Mouse (Mus musculus): Measurements from ENCODE around the gene Vamp5. TPM values are rescaled to one million over a fixed set of nuclear protein-coding genes. Genes with fewer than 3 reads are reported as not detected.

Vamp5 gene
- polyA plus RNA-seq, 1 experiment from 2014 or later: 13.7 TPM

- peak overlapping the region; percentile 79; the same call in 1 of the 2 replicates for H3K4me3 ChIP-seq (ENCODE audit: low read depth, low read length)
- 0 out of 2 replicates have a peak, but pooled peaks cover 2% of the 10 kb centered on the region for H3K4me1 ChIP-seq (replicated peaks; ENCODE audit: control insufficient read depth, insufficient read depth, low read length)
- no peaks in the 10 kb centered on the region for H3K27me3 ChIP-seq (ENCODE audit: control insufficient read depth, insufficient read depth, low read length)
- no peaks in the 10 kb centered on the region; the same call in 1 of the 2 replicates for H3K36me3 ChIP-seq (ENCODE audit: control insufficient read depth, insufficient read depth, low read length)
- WGBS: 86% methylated on average over 5 of the region's 5 CpGs
- H3K9me3 ChIP-seq (ENCODE audit: control insufficient read depth, low read length): no peaks in the 10 kb centered on the region
- no peak overlapping the region for H3K27ac ChIP-seq (ENCODE audit: low read depth, low read length)
- no peak for ATAC-seq (ENCODE audit: low FRiP score)
- H3K9ac ChIP-seq (ENCODE audit: low read depth, low read length): no peak overlapping the region
- H3K4me2 ChIP-seq (replicated peaks; ENCODE audit: low read depth, low read length): peak overlapping the region; percentile 86; the same call in 1 of the 2 replicates
- no peak for DNase-seq (ENCODE audit: low spot score)
Measured at GRCm38 (mm10) chr6:72415181-72415580, 34.9 kb upstream of the Vamp5 start.

- no peaks in the 10 kb centered on the region for H3K27me3 ChIP-seq (ENCODE audit: control insufficient read depth, insufficient read depth, low read length)
- WGBS: 2% methylated on average over 33 of the region's 33 CpGs
- H3K4me2 ChIP-seq (replicated peaks; ENCODE audit: low read depth, low read length): peak within 1 kb of the TSS; percentile 86
- no peaks in the 10 kb centered on the region; the same call in 1 of the 2 replicates for H3K36me3 ChIP-seq (ENCODE audit: control insufficient read depth, insufficient read depth, low read length)
- 0 out of 2 replicates have a peak, but pooled peaks cover 2% of the 10 kb centered on the region for H3K4me1 ChIP-seq (replicated peaks; ENCODE audit: control insufficient read depth, insufficient read depth, low read length)
- no peak within 1 kb of the TSS for H3K27ac ChIP-seq (ENCODE audit: low read depth, low read length)
- peak; percentile 94 for ATAC-seq (ENCODE audit: low FRiP score)
- peak within 1 kb of the TSS; percentile 82 for H3K9ac ChIP-seq (ENCODE audit: low read depth, low read length)
- peak; percentile 97 for DNase-seq (ENCODE audit: low spot score)
- H3K4me3 ChIP-seq (ENCODE audit: low read depth, low read length): peak within 1 kb of the TSS; percentile 79
- no peaks in the 10 kb centered on the region for H3K9me3 ChIP-seq (ENCODE audit: control insufficient read depth, low read length)
Measured at GRCm38 (mm10) chr6:72414076-72414756, 33.9 kb upstream of the Vamp5 start, which contains the start of gene Ggcx. Gene Ggcx (plus strand): TSS chr6:72414308.

- 85% methylated on average over 7 of the region's 7 CpGs for WGBS
- Histone ChIP-seq H3K36me3 (ENCODE audit: control insufficient read depth, insufficient read depth, low read length) (no peaks in the 10 kb centered on the region), H3K27ac (ENCODE audit: low read depth, low read length) (no peak overlapping the region), H3K4me2 (replicated peaks; ENCODE audit: low read depth, low read length) (no peak overlapping the region), H3K9ac (ENCODE audit: low read depth, low read length) (no peak overlapping the region), H3K27me3 (ENCODE audit: control insufficient read depth, insufficient read depth, low read length) (no peaks in the 10 kb centered on the region), H3K9me3 (ENCODE audit: control insufficient read depth, low read length) (no peaks in the 10 kb centered on the region), H3K4me3 (ENCODE audit: low read depth, low read length) (no peak overlapping the region), H3K4me1 (replicated peaks; ENCODE audit: control insufficient read depth, insufficient read depth, low read length) (0 out of 2 replicates have a peak, but pooled peaks cover 2% of the 10 kb centered on the region)
- ATAC-seq (ENCODE audit: low FRiP score) (no peak), DNase-seq (ENCODE audit: low spot score) (no peak)
Measured at GRCm38 (mm10) chr6:72410518-72410917, 30.2 kb upstream of the Vamp5 start.

- DNase-seq (ENCODE audit: low spot score) (no peak), ATAC-seq (ENCODE audit: low FRiP score) (no peak)
- Histone ChIP-seq H3K36me3 (ENCODE audit: control insufficient read depth, insufficient read depth, low read length) (no peaks in the 10 kb centered on the region), H3K27ac (ENCODE audit: low read depth, low read length) (no peak overlapping the region), H3K4me1 (replicated peaks; ENCODE audit: control insufficient read depth, insufficient read depth, low read length) (0 out of 2 replicates have a peak, but pooled peaks cover 2% of the 10 kb centered on the region), H3K27me3 (ENCODE audit: control insufficient read depth, insufficient read depth, low read length) (no peaks in the 10 kb centered on the region), H3K9me3 (ENCODE audit: control insufficient read depth, low read length) (no peaks in the 10 kb centered on the region), H3K9ac (ENCODE audit: low read depth, low read length) (no peak overlapping the region), H3K4me2 (replicated peaks; ENCODE audit: low read depth, low read length) (no peak overlapping the region), H3K4me3 (ENCODE audit: low read depth, low read length) (no peak overlapping the region)
- WGBS: 29% methylated on average over 1 of the region's 1 CpGs
Measured at GRCm38 (mm10) chr6:72410003-72410402, 29.7 kb upstream of the Vamp5 start.

- Histone ChIP-seq H3K4me2 (replicated peaks; ENCODE audit: low read depth, low read length) (no peak overlapping the region), H3K9me3 (ENCODE audit: control insufficient read depth, low read length) (no peaks in the 10 kb centered on the region), H3K27me3 (ENCODE audit: control insufficient read depth, insufficient read depth, low read length) (no peaks in the 10 kb centered on the region), H3K36me3 (ENCODE audit: control insufficient read depth, insufficient read depth, low read length) (no peaks in the 10 kb centered on the region), H3K4me1 (replicated peaks; ENCODE audit: control insufficient read depth, insufficient read depth, low read length) (no peaks in the 10 kb centered on the region), H3K27ac (ENCODE audit: low read depth, low read length) (no peak overlapping the region), H3K9ac (ENCODE audit: low read depth, low read length) (no peak overlapping the region), H3K4me3 (ENCODE audit: low read depth, low read length) (no peak overlapping the region)
- 23% methylated on average over 3 of the region's 3 CpGs for WGBS
- DNase-seq (ENCODE audit: low spot score): peak; percentile 85
- no peak for ATAC-seq (ENCODE audit: low FRiP score)
Measured at GRCm38 (mm10) chr6:72409567-72409966, 29.3 kb upstream of the Vamp5 start.

- DNase-seq (ENCODE audit: low spot score): peak; percentile 94
- 4% methylated on average over 5 of the region's 5 CpGs for whole genome bisulfite sequencing
- H3K9me3 ChIP-seq (ENCODE audit: control insufficient read depth, low read length): no peaks in the 10 kb centered on the region
- no peak overlapping the region for H3K4me2 ChIP-seq (replicated peaks; ENCODE audit: low read depth, low read length)
- no peaks in the 10 kb centered on the region for H3K27me3 ChIP-seq (ENCODE audit: control insufficient read depth, insufficient read depth, low read length)
- no peaks in the 10 kb centered on the region for H3K36me3 ChIP-seq (ENCODE audit: control insufficient read depth, insufficient read depth, low read length)
- H3K27ac ChIP-seq (ENCODE audit: low read depth, low read length): no peak overlapping the region
- no peak overlapping the region for H3K9ac ChIP-seq (ENCODE audit: low read depth, low read length)
- no peaks in the 10 kb centered on the region for H3K4me1 ChIP-seq (replicated peaks; ENCODE audit: control insufficient read depth, insufficient read depth, low read length)
- no peak overlapping the region for H3K4me3 ChIP-seq (ENCODE audit: low read depth, low read length)
- peak; percentile 61 for ATAC-seq (ENCODE audit: low FRiP score)
Measured at GRCm38 (mm10) chr6:72407119-72407518, 26.9 kb upstream of the Vamp5 start.

- Histone ChIP-seq H3K9ac (ENCODE audit: low read depth, low read length) (no peak overlapping the region), H3K27me3 (ENCODE audit: control insufficient read depth, insufficient read depth, low read length) (no peaks in the 10 kb centered on the region), H3K4me3 (ENCODE audit: low read depth, low read length) (no peak overlapping the region), H3K27ac (ENCODE audit: low read depth, low read length) (no peak overlapping the region), H3K9me3 (ENCODE audit: control insufficient read depth, low read length) (no peaks in the 10 kb centered on the region), H3K4me1 (replicated peaks; ENCODE audit: control insufficient read depth, insufficient read depth, low read length) (no peaks in the 10 kb centered on the region), H3K4me2 (replicated peaks; ENCODE audit: low read depth, low read length) (no peak overlapping the region), H3K36me3 (ENCODE audit: control insufficient read depth, insufficient read depth, low read length) (no peaks in the 10 kb centered on the region)
- WGBS: 88% methylated on average over 7 of the region's 7 CpGs
- DNase-seq (ENCODE audit: low spot score): no peak
- ATAC-seq (ENCODE audit: low FRiP score): no peak
Measured at GRCm38 (mm10) chr6:72405356-72405755, 25.1 kb upstream of the Vamp5 start.

GRCm38 (mm10) chr6:72401875-72402274, 21.6 kb upstream of the Vamp5 start:
- no peak overlapping the region for H3K9ac ChIP-seq (ENCODE audit: low read depth, low read length)
- no peak overlapping the region for H3K4me3 ChIP-seq (ENCODE audit: low read depth, low read length)
- H3K9me3 ChIP-seq (ENCODE audit: control insufficient read depth, low read length): no peaks in the 10 kb centered on the region
- peak; percentile 81 for DNase-seq (ENCODE audit: low spot score)
- no peak for ATAC-seq (ENCODE audit: low FRiP score)
- H3K4me2 ChIP-seq (replicated peaks; ENCODE audit: low read depth, low read length): no peak overlapping the region
- H3K36me3 ChIP-seq (ENCODE audit: control insufficient read depth, insufficient read depth, low read length): no peaks in the 10 kb centered on the region
- 26% methylated on average over 7 of the region's 7 CpGs for whole genome bisulfite sequencing
- no peaks in the 10 kb centered on the region for H3K4me1 ChIP-seq (replicated peaks; ENCODE audit: control insufficient read depth, insufficient read depth, low read length)
- H3K27me3 ChIP-seq (ENCODE audit: control insufficient read depth, insufficient read depth, low read length): no peaks in the 10 kb centered on the region
- no peak overlapping the region for H3K27ac ChIP-seq (ENCODE audit: low read depth, low read length)

GRCm38 (mm10) chr6:72399967-72400366, 19.7 kb upstream of the Vamp5 start:
- no peak overlapping the region for H3K27ac ChIP-seq (ENCODE audit: low read depth, low read length)
- no peaks in the 10 kb centered on the region for H3K4me1 ChIP-seq (replicated peaks; ENCODE audit: control insufficient read depth, insufficient read depth, low read length)
- H3K4me3 ChIP-seq (ENCODE audit: low read depth, low read length): no peak overlapping the region
- H3K9ac ChIP-seq (ENCODE audit: low read depth, low read length): no peak overlapping the region
- no peak for DNase-seq (ENCODE audit: low spot score)
- H3K4me2 ChIP-seq (replicated peaks; ENCODE audit: low read depth, low read length): no peak overlapping the region
- no peak for ATAC-seq (ENCODE audit: low FRiP score)
- H3K9me3 ChIP-seq (ENCODE audit: control insufficient read depth, low read length): no peaks in the 10 kb centered on the region
- H3K36me3 ChIP-seq (ENCODE audit: control insufficient read depth, insufficient read depth, low read length): no peaks in the 10 kb centered on the region
- no peaks in the 10 kb centered on the region for H3K27me3 ChIP-seq (ENCODE audit: control insufficient read depth, insufficient read depth, low read length)
- 44% methylated on average over 2 of the region's 2 CpGs for WGBS

Measured in hindbrain, embryonic 11.5 days (tissue).